Mouse (Mus musculus) liver, embryonic 14.5 days (tissue): Measurements from ENCODE around the gene Asz1.

Source experiments
- CTCF ChIP-seq: IDR thresholded peaks from 2 replicates; pipeline ENCODE4 v1.5.1; 2016; ENCODE audit warnings: antibody characterized with exemption, low read depth, control low read depth
- EP300 ChIP-seq: IDR thresholded peaks from 2 replicates; pipeline ENCODE4 v1.6.1; 2016; ENCODE audit warnings: antibody characterized with exemption, low read depth

GRCm38 (mm10) chr6:18087160-18087804 lies 21.6 kb downstream of the Asz1 start:
- no peak for TF ChIP-seq CTCF
- TF ChIP-seq EP300: no peak
